Mouse (Mus musculus) CH12.LX (cell line): ENCODE results near the gene Ptpn21.

Source experiments
- CHD1 ChIP-seq: IDR thresholded peaks from 2 replicates; pipeline ENCODE4 v1.6.1; 2012; ENCODE audit warnings: low read depth, low read length, improper control_type of control experiment, inconsistent platforms
- CTCF ChIP-seq, 2 experiments: IDR thresholded peaks in 1 of 2; conservative IDR thresholded peaks in 1 of 2; 2 replicates each; pipeline ENCODE4 v1.5.1; 2011 to 2012; ENCODE audit warnings: low read depth in 2 of 2, low read length in 2 of 2, improper control_type of control experiment in 1 of 2, inconsistent platforms in 1 of 2, mild to moderate bottlenecking in 1 of 2, moderate library complexity in 1 of 2
- E2F4 ChIP-seq: IDR thresholded peaks from 2 replicates; pipeline ENCODE4 v1.6.1; 2011; ENCODE audit warnings: low read depth, low read length, improper control_type of control experiment; ENCODE audit not compliant: insufficient replicate concordance
- EP300 ChIP-seq: IDR thresholded peaks from 2 replicates; pipeline ENCODE4 v1.6.1; 2011; ENCODE audit warnings: low read length, improper control_type of control experiment
- HCFC1 ChIP-seq: IDR thresholded peaks from 2 replicates; pipeline ENCODE4 v1.6.1; 2012; ENCODE audit warnings: low read depth, mild to moderate bottlenecking, inconsistent platforms, low read length, improper control_type of control experiment
- KAT2A ChIP-seq: IDR thresholded peaks from 2 replicates; pipeline ENCODE4 v1.6.1; 2012; ENCODE audit warnings: low read length, improper control_type of control experiment, inconsistent platforms; ENCODE audit not compliant: insufficient replicate concordance
- MAX ChIP-seq: IDR thresholded peaks from 2 replicates; pipeline ENCODE4 v1.6.1; 2011; ENCODE audit warnings: low read length, improper control_type of control experiment
- MXI1 ChIP-seq: IDR thresholded peaks from 2 replicates; pipeline ENCODE4 v1.6.1; 2011; ENCODE audit warnings: mild to moderate bottlenecking, low read depth, low read length, improper control_type of control experiment
- POLR2A ChIP-seq: IDR thresholded peaks from 2 replicates; pipeline ENCODE4 v1.6.1; 2011; ENCODE audit warnings: low read depth, mild to moderate bottlenecking, improper control_type of control experiment, low read length
- RCOR1 ChIP-seq: conservative IDR thresholded peaks from 2 replicates; pipeline ENCODE4 v1.6.1; 2012; ENCODE audit warnings: low read depth, mild to moderate bottlenecking, inconsistent platforms, low read length, improper control_type of control experiment
- SIN3A ChIP-seq: IDR thresholded peaks from 2 replicates; pipeline ENCODE4 v1.6.1; 2012; ENCODE audit warnings: low read length, improper control_type of control experiment, inconsistent platforms
- TBP ChIP-seq: conservative IDR thresholded peaks from 2 replicates; pipeline ENCODE4 v1.6.1; 2011; ENCODE audit warnings: low read depth, low read length, improper control_type of control experiment
- TCF12 ChIP-seq: IDR thresholded peaks from 2 replicates; pipeline ENCODE4 v1.6.1; 2014; ENCODE audit warnings: low read depth, mild to moderate bottlenecking, inconsistent platforms, low read length, improper control_type of control experiment
- USF1 ChIP-seq: IDR thresholded peaks from 2 replicates; pipeline ENCODE4 v1.6.1; 2014; ENCODE audit warnings: low read depth, mild to moderate bottlenecking, inconsistent platforms, low read length, improper control_type of control experiment

GRCm38 (mm10) chr12:98662617-98663016 is 74.6 kb downstream of the Ptpn21 start:
- TF ChIP-seq RCOR1 = no peak
- TF ChIP-seq CTCF (conservative IDR thresholded peaks at IDR 0.05 in 1 of 2, IDR thresholded peaks at IDR 0.05 in 1 of 2; ENCODE audit: low read depth in 2 of 2, low read length in 2 of 2) = no peak
- TF ChIP-seq POLR2A = no peak
- no peak for TF ChIP-seq TCF12
- TF ChIP-seq KAT2A = no peak
- TF ChIP-seq HCFC1 = no peak
- no peak for TF ChIP-seq USF1
- TF ChIP-seq MXI1 = no peak
- TF ChIP-seq EP300 = no peak
- TF ChIP-seq TBP = no peak
- no peak for TF ChIP-seq E2F4
- TF ChIP-seq MAX = no peak
- no peak for TF ChIP-seq SIN3A
- TF ChIP-seq CHD1 = no peak
